Mouse (Mus musculus): Measurements from ENCODE around the gene Asic3.
A peak's percentile ranks its signal among the peaks of the same experiment; 100 is the strongest.

GRCm38 (mm10) chr5:24409466-24409865 lies 3.7 kb upstream of the Asic3 start:
- TF ChIP-seq MYOD1 (IDR thresholded peaks at IDR 0.05; ENCODE audit: control insufficient read depth in 1 of 3, insufficient read length in 2 of 3, low read depth in 2 of 3), result peak in 2 of 3 experiments; percentile 96 to 98
- TF ChIP-seq SRF (IDR thresholded peaks at IDR 0.05; ENCODE audit: control insufficient read depth, insufficient read length, low read depth), result no peak
- no peak for TF ChIP-seq POLR2A (IDR thresholded peaks at IDR 0.05; ENCODE audit: insufficient read length, low read depth)
- peak; percentile 33 for TF ChIP-seq POLR2AphosphoS2 (IDR thresholded peaks at IDR 0.05; ENCODE audit: insufficient read length, low read depth)
- peak; percentile 16 for TF ChIP-seq TCF12 (IDR thresholded peaks at IDR 0.05; ENCODE audit: insufficient read depth, poor library complexity, severe bottlenecking)
- peak in 2 of 3 experiments; percentile 93 to 97 for TF ChIP-seq MYOG (IDR thresholded peaks at IDR 0.05; ENCODE audit: control insufficient read depth in 1 of 3, insufficient read depth in 1 of 3, insufficient read length in 2 of 3, low read depth in 2 of 3)
- no peak for TF ChIP-seq E2F4 (IDR thresholded peaks at IDR 0.05; ENCODE audit: insufficient read depth)
- TF ChIP-seq CEBPB (IDR thresholded peaks at IDR 0.05; ENCODE audit: insufficient read depth, poor library complexity, severe bottlenecking), result no peak
- TF ChIP-seq MAX (IDR thresholded peaks at IDR 0.05; ENCODE audit: low read depth), result no peak
- TF ChIP-seq USF1 (IDR thresholded peaks at IDR 0.05; ENCODE audit: low read depth), result peak; percentile 37

All from myocyte (in vitro differentiated cells).